Mouse (Mus musculus): Measurements from ENCODE around the gene Pappa2.

DNA sequence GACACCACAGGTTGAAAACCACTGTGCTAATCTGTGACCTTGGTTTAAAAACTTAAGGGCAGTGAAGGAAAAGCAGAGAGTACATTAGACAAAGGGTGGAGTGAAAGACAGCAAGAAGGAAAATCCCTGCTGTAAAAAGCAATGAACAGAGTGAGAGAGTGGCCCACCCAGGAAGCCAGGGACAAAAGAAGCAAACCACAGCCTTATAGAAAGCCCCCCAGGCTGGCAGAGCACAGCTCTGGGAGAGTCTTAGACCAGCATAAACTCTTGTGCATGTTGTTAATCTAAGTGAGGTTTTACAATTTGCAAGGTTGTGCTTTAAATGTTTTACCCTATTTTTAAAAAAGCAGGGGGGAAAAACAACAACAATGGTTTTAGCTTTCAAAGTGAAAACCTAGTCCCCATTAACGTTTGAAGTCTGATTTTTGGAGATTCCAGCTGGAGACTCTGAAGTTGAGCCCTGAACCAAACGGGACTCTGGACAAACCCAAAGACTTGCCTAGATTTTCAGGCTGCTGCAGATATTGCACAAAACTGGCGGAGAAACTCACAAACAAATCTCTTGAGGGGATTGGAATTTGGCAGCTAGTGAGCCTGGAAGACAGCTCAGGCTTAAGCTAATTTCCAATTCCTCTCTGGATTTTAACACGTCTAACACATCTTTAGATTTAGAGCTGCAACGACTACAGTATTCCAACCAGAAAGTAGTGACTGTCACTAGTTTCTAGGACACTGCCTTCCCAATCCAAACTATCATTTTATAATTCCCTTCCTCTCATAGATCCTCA lies 241.0 kb downstream of the Pappa2 start:
- no peak for TF ChIP-seq CTCF (IDR thresholded peaks at IDR 0.05; ENCODE audit: control insufficient read depth, insufficient read depth, insufficient replicate concordance, low read depth, low read length)
- TF ChIP-seq POLR2A (IDR thresholded peaks at IDR 0.05; ENCODE audit: control insufficient read depth, low read depth, low read length) = no peak

Measured in testis, adult 2 months (tissue).